Mouse (Mus musculus): ENCODE measurements around the gene Tyw5.

Tyw5 gene

DNA sequence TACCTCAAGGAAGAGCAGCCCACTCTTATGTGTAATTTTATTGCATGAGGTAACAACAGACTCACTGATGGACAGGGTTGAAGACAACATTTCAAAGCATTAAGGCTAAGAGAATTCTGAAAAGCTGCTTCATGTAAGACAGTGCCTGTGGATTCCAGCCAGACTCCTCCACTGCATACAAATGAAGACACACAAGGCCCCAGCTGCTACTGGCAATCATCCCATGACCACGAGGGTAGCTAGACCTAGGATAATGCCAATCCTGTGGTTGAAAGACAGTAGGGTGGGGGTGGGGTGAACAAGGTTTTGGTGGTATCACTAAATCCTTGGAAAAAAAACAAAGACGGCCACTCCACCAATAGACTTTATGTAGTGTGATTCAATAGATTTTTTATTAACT lies 19.0 kb downstream of the Tyw5 start:
- DNase-seq (ENCODE audit: low read depth, low spot score) = no peak

DNA sequence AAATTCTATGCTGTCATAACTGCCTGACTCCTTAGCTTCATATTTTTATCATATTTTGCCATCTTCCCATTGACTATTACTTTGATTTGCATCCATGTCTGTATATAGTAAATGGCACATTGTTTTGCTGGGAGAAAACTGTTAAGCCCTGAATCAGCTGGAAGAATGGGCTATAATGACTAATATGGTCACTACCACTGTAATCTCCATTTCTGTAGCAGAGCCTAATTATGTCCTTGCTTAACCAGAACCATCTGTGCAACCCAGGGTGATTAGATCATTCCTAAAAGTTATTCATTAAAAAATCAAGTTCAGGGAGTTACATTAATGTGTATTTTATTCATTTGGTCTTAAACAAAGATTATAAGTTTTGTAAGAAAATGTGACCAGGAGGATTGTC lies 20.4 kb downstream of the Tyw5 start:
- DNase-seq (ENCODE audit: low read depth, low spot score) = no peak

DNA sequence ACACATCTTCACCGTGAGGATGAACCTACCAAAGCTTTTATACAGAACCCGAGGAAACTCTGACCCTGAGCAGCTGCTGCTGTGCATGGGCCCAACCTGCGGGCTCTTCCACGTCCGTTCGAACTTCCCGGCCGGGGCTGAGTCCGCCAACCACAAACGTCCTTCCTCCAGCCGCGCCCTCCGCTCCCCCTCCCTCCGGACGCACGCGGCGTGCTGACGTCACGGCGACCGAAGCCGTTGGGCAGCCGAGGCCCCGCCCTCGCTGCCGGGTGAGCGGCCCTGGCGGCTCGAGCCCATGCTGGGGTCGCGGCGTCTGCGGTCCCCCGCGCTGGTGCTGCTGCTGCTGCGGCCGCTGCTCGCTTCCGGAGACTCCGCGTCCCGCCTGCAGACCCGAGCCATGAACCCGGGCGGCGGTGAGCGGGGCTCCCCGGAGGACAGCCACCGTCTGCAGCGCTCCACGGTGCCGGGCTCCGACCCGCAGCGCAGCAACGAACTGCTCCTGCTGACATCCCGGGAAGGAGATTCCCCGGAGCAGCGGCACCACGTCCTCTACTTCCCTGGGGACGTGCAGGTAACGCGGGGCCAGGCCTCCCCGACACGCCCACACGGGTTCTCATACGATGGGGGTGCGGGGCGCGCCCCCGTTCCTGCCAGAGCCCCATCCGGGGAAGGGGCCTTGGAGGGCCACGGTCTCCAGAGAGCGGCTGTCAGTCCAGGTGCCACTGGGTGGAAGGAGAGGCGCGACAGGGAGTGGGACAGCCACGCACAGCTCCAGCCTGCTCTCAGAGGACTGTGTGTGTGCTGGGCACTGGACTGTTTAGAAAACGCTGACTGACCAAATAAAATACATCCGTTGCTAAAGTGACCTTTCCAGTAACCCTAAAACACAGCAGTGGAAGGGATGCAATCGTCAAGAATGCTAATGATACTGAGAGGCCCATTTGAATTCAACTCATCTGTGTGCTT lies 29.2 kb downstream of the Tyw5 start, which contains the start of gene 1700066M21Rik:
TSS of gene 1700066M21Rik (plus strand) at position 245 of the 966 bp plus-strand sequence.
- peak; percentile 79 for DNase-seq (ENCODE audit: low read depth, low spot score)

DNA sequence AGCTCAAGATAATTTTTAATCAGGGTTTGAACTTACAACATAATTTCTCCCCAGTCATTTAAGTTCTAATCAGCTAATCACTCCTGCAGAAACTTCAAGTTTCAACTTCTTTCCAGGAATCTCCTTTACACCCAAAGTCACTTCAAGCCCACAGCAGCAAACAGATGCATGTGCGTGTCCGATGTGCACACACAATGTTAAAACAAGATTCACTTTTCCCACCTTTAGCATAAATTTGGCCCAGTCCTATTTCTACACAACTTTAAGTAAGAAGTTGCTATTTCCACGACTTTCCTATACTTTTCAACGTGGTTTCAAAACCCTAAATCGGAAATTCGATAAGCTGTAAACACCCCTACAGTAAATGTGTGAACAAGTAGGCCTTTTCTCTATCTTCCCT lies 30.1 kb downstream of the Tyw5 start:
- no peak for DNase-seq (ENCODE audit: low read depth, low spot score)

DNA sequence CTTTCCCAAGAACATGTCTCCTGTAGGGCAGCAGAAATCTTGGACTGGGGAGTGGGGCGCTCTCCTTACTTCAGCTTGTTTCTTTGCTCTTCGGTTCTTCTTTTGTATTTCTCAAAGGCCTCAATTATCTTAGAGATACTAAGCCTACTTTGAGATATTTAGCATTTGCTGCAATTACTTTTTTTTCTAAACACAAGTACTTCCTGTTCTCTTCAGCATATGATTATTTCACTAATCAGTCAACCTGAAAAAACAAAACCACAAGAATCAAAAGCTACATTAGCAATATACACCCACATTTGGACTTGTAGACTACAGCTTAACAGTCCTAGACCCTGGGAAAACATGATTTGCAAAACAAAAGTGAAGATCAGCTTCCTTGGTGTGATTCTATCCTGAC lies 31.6 kb downstream of the Tyw5 start:
- DNase-seq (ENCODE audit: low read depth, low spot score) = no peak

DNA sequence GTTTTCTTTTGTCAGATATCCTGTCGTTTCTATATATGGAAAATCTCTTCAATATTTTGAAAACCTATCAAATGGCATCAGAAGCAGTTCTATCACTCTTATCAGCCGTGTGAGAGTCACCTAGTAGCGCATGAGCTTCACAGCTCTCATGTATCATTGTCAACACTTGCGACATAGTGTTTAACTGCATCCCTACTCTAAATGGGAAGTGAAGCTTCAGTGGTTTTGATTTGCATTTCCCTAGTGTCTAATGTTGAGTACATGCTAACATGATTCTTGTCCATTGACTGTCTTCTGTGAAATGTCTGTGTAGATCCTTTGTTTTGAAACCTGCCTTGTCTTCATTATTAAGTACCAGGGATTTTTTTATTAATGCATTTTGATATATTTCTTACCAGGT lies 36.5 kb downstream of the Tyw5 start:
- DNase-seq (ENCODE audit: low read depth, low spot score) = no peak

DNA sequence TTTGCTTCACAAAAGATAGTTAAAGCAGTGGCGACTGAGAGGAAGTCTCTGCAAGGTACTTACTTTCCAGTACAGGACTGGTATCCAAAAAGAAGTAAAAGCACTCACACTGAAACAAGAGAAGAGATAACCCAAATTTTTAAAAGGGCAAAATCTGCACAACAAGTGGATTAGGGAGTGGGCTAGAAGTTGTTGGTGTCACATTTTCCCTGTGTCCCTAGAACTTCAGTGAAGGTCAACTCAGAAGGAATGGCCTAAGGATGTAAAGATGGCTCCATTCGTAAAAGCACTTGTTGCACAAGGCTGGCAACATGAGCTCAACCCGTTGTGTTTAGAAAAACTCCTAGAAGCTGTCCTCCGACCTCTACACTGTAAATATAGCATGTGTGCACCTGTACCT lies 37.8 kb downstream of the Tyw5 start:
- DNase-seq (ENCODE audit: low read depth, low spot score) = no peak

DNA sequence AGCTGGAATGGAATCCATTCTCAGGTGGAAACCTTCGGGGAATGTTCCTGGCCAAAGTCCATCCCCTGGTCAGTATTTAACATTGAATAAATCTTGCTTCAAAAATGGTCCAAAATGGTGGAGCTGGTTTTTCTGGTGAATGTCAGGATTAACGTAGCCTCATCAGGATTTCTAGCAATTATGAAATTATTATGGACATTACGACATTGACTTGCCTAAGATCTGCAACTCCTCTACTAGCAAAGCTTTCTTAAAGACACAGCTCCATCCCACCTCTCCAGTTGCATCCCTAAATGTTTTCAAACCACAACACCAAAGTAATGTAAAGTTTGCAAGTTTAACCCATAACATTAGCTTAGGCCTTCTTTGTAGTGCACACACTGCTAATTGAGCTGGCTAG lies 39.5 kb downstream of the Tyw5 start:
- DNase-seq (ENCODE audit: low read depth, low spot score) = no peak

DNA sequence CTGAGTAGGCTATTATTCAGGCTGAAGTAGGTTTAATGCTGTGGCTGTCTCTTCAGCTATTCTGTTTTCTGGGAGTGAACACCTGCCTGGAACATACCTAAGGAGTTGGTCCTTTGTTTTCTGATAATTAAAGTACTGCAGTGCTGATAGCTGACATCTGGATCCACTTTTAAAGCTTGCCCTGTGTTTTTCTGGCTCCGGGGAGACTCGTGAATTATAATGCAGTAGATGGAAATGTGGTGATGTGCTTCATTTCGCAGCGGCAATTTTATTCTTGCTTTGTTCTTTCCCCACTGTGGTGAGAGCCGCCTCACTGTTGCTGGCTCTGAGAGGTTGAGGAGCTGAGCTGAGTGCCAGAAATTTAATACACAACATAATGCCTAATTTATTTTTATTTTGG lies 48.4 kb downstream of the Tyw5 start:
- DNase-seq (ENCODE audit: low read depth, low spot score) = no peak

DNA sequence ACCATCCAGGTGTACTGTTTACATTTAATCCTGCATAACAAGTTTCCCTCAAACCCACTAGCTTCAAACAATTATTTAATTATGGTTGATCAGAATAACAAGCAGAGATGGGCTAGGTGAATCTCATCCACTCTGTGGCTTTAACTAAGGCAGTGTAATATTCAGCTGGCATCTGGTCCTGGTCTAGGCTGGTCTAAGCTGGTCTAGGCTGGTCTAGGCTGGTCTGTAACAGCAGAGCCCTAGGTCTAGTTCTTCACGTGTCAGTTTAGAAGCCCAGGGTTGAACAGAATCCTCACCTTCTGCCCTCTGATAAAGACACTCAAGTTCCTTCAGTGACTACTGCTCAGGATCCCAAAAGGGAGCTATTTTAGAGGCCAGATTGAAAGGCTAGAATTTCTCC lies 55.0 kb downstream of the Tyw5 start:
- DNase-seq (ENCODE audit: low read depth, low spot score) = no peak

DNA sequence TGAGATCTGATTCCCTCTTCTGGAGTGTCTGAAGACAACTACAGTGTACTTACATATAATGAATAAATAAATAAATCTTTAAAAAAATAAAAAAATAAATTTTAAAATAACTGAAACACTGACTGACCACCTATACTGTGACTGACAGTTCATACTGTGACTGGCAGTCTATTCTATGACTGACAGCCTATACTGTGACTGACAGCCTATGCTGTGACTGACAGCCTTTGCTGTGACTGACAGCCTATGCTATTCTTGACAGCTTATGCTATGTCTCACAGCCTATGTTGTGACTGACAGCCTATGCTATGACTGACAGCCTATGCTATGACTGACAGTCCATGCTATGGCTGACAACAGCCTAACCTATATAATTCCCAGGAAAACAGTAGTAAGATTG lies 59.4 kb downstream of the Tyw5 start:
- no peak for DNase-seq (ENCODE audit: low read depth, low spot score)

DNA sequence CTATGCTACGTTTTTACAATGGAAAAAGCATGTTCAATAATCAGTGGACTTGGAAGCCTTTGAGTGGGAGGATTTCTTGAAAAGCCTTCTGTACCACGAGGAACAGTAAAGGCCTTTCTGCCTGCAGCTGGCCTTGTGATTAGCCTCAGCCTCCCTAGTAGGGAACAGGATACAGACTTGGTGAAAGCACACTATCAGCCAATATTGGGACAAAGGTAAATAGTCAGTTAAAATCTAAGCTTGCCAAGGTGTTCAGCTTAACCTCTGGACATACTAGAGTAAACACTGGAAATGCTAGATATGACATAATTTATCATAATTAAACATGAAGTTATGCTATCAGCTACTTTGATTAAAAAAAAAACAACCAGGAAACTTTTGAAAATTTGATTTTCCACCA lies 65.7 kb downstream of the Tyw5 start:
- no peak for DNase-seq (ENCODE audit: low read depth, low spot score)

DNA sequence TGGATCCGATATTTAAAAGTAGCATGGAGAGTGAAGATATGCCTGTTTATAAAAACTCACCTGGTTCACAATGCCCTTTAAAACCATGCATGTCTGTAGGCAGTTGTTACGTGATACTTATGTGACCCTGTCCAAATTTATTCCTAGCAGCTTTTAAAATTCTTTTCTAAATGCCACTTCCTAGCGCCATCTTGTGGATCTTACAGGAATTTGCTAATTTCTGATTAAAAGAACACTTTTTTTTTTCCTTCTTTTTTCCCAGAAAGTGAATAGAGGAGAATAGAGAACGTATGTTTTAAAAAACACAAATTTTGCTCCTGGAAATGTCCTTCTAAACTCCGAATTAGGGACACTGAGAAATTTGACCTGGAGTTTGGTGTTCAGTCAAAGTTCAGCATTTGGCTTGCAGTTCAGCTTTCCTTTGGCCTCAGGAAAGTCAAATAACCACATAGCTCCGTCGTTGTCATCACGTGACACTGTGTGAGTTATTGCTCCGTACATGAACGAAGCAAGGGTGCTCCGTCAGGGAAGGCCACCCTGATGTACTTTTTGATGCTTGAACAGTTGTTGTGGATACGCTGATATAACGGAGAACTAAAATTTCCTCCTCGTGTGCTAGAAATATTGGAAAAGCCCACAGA lies 67.6 kb downstream of the Tyw5 start:
- no peak for DNase-seq (ENCODE audit: low read depth, low spot score)
